Mouse (Mus musculus): ENCODE measurements at regions not wholly inside any gene's neighbourhood (a gene's known extent, or its start where the extent isn't known, plus 50 kb on each side); places are given as distances from the start of the nearest gene placed in this dataset.
A peak's percentile ranks its signal among the peaks of the same experiment; 100 is the strongest.

DNA sequence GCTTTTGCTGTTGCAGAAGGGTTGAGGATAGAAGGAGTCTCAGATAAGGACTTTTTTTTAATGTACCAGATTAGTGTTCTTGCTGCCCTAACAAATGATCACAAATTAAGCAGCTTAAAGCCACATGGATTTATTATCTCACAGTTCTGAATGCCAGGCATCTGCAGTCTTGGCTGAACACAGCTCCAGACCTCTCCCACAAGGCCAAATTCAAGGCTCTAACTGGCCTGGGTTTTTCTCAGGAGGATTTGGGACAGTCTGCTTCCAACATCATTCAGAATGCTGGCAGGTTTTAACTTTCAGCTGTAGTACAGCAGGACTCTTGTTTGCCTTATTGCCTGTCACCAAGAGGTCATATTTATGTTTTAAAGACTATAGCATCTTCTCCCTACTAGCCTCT is 329.7 kb upstream of the Chrm2 start:
- intact Hi-C loops (cut with DNase I), result no loop called here

DNA sequence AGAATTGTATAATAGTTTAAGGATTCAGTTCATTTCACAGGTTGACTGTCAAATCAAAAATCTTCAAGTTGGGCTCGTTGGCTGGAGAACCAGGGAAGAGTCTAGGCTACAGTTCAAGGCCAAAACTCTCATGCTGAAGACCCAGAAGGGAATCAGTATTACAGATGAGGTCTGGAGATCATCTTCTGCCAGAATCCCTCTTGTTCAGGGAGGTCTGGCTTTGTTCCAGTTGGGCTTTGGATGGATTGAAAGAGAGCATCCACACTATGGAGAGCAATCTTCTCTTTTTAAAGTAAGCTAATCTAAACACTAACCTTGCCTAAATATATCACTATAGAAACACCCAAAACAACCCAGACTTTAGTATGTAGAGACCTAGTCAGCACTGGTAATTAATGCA is 327.5 kb upstream of the Chrm2 start:
- intact Hi-C loops (cut with DNase I), result no loop called here
- no peak for DNase-seq

More for the DNA sequence above, 329.7 kb upstream of the Chrm2 start:
- peak; percentile 28 to 35 for DNase-seq

DNA sequence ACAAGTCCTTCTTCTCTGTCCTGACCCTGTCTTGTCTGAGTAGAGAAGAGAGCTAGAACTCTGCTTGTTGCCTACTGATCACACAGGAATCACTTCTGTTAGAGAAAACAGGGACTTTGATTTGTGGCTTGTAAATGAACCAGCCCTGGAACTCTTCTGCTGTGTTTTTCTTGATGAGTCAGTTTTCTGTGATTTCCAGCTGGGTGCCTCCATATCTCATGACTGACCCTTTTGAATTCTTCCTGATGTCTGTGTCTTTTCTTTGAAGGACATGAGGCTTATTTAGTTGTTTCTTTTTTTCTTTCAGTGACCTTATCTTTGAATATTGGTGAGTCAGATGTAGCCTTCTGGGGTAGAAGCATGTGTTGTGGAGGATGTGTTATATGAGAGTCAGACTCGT is 323.0 kb upstream of the Chrm2 start:
- intact Hi-C loops (cut with DNase I), result no loop called here
- no peak for DNase-seq

DNA sequence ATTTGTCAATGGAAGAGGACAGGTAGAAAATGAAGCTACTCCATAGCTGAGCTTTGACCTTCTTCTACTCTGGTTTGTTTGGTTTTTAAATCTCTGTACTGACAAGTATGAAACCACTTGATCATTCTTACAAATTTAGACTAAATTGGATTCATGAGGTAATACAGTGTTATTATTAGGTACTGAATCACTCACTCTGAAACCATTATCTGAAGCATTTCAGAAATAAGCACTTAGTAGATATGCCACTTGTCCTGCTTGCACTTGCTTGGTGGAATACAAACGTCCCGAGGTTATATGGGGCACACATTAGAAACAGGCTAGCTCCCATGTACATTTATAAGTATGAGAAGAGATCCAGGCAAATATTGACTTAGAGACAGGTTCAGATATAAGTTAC is 319.2 kb upstream of the Chrm2 start:
- intact Hi-C loops (cut with DNase I), result no loop called here

DNA sequence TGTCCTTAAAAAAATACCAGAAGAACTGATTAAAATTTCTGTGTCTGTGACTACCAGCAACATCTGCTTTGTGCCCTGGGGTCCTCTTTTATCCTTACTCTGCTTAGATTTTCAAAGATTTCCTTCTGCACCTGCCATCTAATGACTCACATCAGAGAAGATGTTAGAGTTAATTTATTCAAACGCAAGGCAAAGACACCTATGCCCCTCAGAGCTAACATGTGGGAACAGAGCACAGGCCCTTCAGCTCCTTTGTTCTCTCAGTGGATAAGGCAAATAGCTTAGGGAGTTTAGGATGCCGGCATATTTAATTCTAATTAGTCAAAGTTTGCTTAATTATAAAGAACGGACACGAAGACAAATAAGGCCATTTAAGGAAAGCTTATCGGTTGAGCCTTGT is 308.3 kb upstream of the Chrm2 start:
- no peak for DNase-seq
- intact Hi-C loops (cut with DNase I), result no loop called here

More for the DNA sequence above, 319.2 kb upstream of the Chrm2 start:
- DNase-seq, result no peak

DNA sequence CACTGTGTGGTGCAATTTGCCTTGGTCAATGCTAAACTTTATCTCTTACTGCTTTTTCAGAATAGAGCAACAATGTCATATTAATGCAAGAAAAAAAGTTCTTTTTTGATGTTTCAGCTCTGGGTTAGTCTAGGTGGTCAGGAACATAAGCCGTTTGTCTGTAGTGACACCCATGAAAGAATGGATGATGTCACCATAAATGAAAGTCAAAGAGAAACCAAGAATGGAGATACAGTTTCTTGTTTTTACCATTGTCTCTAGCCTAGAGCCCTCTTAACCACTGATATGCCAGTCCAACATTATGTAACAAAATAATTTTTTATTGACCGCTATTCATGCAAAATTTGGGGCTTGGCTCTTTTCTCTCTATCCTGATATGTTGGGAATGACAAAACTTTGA is 294.3 kb upstream of the Chrm2 start:
- intact Hi-C loops (cut with DNase I), result no loop called here
- no peak for DNase-seq

DNA sequence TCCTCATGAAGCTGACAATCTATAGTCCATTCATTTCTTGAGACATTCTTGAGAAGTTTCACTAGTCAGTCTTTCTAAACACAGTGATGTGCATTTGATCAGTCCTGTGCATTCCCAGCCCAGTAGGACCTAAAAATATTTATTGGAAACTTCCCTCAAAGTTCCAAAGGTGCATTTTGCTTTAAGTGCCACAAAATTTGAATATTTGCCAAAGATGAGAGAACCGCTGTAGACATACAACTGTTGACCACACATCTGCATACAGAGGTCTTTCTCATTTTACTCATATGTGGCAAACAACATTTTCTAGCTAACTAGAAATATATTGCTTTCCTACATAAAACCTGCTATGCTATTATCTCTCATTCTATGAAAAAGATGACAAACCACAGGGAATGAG is 293.8 kb upstream of the Chrm2 start:
- intact Hi-C loops (cut with DNase I), result no loop called here
- DNase-seq, result no peak

DNA sequence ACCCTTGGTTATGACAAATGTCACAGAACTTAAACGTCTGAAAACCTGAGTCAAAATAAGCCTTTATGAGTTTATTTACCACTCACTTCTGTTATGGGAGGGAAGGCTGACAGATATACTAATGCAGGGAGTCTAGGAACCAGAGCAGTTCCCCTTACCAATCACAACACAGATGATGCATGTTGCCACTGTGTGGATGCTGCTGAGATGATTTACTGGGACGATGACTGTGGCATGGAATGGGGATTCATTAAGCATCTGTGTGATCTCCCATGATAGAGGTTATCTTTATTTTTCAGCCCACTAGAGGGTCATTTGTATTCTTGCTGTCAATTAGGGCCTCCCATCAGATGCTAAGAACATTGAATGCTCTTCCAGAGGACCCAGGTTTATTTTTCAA is 290.5 kb upstream of the Chrm2 start:
- no peak for DNase-seq
- intact Hi-C loops (cut with DNase I), result no loop called here

DNA sequence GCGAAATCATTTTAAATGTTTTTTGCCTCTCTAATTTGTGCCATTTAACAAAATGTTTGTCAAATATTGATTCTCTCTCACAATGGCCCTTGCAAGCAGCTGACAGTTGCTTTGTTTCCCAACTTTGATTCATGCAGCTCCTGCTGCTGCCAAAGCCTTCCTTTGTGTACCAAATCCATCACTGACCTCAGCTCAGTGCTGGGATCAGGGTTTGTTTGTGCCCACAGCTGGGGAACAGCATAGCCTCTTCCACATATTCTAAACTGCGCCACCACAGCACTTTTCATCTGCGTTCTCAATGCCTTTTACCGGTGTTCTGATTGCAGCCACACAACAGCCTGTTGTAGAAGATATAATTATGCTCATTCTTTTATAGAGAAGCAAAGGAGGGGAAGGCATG is 289.7 kb upstream of the Chrm2 start:
- intact Hi-C loops (cut with DNase I), result no loop called here

DNA sequence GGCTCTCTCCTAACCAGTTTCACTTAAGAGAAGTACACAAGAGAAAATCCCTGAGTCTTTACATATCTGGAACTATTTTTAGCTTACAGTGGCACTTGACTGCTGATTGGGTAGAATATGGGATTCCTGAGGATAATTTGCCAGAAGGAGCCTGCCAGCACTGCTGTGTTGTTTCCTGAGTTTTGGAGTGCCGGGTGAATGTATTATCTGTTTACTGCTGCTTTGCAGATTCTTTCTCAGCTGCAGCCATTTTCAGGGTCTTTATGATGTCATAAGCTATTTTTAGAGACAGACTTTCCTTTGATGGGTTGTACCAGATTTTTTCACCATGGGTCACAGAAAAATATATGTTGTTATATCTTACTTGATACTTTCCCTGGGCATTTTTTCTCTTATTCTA is 279.1 kb upstream of the Chrm2 start:
- intact Hi-C loops (cut with DNase I), result no loop called here
- peak; percentile 43 to 64 for DNase-seq

More for the DNA sequence above, 289.7 kb upstream of the Chrm2 start:
- DNase-seq, result no peak

DNA sequence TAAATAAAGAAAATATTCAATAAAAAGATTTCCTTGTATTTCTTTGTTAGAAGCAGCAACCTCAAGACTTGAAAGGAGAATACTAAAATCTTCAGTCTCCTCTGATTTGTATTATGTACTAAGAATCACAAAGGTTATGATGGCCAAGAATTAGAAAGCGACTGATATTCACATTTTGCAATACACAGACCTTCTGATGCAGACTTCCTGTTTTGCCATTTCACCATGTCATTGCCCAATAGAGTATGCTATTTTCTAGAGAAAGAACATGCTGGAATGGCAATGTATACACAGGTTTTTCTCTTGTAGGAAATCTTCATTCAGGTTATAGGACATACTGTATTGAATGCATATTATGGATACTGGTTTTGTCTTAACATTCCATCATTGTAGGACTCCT is 250.7 kb upstream of the Chrm2 start:
- no peak for DNase-seq
- intact Hi-C loops (cut with DNase I), result no loop called here

DNA sequence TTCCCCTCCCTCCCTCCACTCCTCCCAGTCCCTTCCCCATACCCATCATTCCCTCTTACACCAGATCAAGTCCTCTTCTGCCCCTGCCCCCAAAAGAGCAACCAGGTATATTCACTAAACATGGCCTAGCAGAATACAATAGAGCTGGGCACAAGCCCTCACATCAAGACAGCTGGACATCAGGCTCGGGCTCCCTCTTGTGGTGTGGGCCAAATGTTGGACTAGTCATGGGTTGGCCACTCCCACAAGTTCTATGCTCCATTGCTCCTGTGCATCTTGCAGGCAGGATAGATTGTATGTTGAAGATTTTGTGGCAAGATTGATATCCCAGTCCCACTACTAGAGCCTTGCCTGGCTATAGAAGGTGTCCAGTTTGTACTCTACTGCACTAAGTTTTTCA is 240.6 kb upstream of the Chrm2 start:
- intact Hi-C loops (cut with DNase I), result no loop called here
- no peak for DNase-seq

DNA sequence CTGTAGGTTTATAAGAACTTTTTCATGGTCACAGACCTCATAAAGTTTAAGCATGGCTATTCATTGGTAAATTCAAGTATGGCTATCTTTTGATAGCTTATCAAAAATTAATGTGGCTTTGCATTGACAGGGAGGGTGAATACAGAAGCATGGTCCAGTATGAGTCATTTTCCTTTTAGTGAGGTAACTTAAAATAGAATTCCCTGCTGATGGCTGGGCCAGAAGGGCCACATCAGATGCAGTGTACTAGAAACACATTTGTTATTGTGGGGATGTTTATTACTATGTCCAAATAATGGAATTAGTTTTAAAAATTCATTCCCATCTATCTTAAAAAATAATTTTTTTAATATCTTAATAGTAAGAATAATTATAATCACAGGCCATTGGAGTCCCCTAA is 213.4 kb upstream of the Chrm2 start:
- intact Hi-C loops (cut with DNase I), result no loop called here
- no peak for DNase-seq

DNA sequence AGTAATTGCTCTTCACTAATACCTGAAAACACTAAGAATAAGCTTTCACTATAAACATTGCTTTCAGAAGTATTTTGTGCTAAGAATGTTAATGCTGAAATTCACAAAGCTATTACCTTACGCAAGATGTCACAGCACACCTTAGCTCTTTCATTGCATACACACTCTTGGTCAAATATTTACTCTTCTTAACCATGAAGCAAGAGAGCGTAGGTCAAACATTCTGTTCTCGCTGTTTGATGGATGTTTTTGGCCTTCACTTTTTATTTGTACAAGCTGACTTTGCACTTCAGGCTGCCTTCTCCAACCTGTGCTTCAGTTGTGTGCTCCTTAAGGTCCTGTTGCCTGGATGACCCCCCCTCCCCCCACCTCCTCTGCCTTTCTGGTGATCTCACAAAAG is 212.8 kb upstream of the Chrm2 start:
- DNase-seq, result no peak
- intact Hi-C loops (cut with DNase I), result no loop called here

DNA sequence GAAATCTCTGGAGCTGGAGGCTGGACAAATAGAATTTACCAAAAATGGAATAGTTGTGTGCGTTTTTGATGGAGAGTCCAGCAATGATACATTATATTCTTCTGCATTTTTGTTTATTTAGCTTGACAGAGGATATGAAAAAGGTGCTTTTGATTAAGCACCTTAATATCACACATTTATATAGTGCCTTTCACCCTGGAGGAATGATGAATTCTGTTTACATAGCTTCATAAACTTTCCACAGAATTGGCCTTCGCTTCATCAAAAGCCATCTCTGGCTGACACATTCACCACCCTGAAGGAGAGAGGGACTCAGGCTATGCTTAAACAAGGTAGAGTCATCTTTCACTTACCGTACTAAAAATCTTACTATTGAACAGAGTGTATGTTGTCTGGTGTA is 208.0 kb upstream of the Chrm2 start:
- intact Hi-C loops (cut with DNase I), result no loop called here
- no peak for DNase-seq

DNA sequence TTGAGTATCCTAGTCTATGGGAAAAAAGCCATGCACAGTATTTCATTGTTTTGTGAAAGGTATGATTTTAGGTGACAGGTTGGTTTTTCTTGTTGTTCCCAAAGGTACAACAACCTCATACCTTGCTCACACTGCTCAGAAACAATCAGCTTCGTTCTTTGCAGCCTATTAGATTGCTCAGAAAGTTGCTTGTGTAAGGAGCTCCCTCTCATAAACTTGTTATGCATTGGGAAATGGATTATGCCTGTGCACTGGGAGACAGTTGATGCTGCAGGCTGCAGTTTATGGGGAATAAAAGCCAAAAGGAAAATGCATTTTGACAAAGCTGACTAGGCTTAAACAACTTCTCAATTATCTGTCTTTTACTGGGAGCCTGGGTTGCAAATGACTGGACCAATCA is 205.2 kb upstream of the Chrm2 start:
- no peak for DNase-seq
- intact Hi-C loops (cut with DNase I), result no loop called here

DNA sequence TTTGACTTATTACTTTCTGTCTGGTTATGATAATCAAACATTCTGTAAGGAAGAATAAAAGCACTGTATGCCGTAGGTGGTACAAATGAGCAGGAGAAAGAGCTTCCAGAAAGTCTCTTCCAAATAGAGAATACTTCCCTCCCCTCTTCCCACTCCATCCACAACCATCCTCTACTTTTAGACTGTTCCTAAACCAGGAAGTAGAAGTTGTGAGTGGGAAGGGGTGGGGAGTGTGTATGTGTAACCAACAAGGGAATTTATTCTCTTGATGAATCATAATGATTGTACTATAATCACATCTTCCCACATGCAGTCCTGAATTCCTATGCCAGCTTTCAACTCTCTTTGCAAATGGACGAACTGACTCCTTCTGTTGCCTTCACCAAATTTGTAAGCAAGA is 181.2 kb upstream of the Chrm2 start:
- intact Hi-C loops (cut with DNase I), result no loop called here
- DNase-seq, result no peak

DNA sequence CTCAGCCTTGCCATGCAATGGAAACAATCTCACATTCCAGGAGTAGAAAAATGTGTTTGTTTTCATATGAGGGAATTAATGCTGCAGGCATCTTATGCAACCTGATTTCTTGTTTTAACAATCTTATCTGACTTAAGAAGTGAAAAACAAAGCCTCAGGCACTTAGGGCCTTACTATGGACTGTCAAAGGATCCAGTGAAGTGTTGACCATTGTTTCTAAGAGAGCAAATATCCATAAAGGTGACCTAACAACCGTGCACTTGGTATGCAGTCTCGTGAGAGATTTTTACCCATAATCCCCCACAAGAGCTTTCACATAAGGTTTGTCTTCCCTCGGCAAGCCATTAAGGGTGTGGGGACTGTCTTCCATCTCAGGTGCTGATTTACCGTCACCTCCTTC is 166.6 kb upstream of the Chrm2 start:
- intact Hi-C loops (cut with DNase I), result no loop called here
- no peak for DNase-seq

DNA sequence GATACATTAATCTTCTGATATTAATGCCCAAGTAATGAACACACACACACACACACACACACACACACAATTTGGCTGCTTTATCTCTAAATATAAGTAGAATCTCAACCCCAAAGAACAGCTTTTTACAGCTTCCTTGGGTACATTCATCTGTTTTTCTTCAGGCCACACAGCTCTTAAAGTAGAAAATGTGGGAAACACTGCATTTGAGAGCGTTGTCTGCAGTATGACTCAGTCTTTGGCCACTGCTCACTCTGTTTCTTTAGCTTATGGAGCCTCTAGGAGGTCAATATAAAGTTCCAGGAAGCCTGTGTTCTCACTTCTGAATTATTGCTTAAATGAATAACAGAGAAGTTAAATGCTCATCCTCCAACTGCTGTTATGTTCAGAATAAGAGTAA is 153.4 kb upstream of the Chrm2 start:
- DNase-seq, result no peak
- intact Hi-C loops (cut with DNase I), result no loop called here

DNA sequence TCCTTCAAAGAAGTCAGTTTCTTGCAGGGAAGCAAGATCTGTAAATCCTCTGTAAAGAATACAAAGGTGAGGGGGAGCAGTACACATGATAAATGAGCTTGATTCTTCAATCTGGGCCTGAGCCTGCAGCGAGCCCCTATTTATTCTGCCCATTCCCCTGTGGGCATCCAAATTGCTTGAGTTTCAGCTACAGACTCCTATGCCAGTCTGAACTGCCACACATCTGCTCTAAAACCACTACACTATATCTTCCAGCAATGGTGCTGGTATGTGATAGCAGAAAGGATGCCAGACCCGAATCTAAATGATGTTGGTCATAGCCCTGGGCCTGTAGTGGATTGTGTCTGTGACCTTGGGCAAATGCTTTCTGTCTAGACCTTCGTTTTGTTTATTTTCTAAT is 140.9 kb upstream of the Chrm2 start:
- no peak for DNase-seq
- intact Hi-C loops (cut with DNase I), result loop anchor here (5.0 to 10.0 kb wide), 2 partner anchors 245 to 862 kb away; no protein-coding TSS in a partner anchor

DNA sequence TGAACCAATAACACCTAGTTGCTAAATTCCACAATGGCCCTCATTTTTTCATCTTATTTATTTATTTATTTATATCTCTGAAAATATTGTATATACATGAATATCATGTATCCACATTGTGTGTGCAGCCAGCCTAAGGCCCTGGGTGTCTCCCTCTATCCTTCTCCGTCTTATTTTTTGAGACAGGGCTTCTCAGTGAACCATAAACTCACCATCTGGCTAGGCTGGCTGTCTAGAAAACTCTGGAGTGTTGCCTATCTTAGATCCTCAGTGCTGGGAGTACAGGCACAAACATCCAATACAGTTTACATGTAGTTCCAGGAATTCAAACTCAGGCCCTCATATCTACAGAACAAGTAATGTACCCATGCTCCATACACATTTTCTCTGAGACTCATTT is 139.7 kb upstream of the Chrm2 start:
- intact Hi-C loops (cut with DNase I), result loop anchor here (5.0 to 10.0 kb wide), 2 partner anchors 246 to 863 kb away; no protein-coding TSS in a partner anchor
- DNase-seq, result no peak

DNA sequence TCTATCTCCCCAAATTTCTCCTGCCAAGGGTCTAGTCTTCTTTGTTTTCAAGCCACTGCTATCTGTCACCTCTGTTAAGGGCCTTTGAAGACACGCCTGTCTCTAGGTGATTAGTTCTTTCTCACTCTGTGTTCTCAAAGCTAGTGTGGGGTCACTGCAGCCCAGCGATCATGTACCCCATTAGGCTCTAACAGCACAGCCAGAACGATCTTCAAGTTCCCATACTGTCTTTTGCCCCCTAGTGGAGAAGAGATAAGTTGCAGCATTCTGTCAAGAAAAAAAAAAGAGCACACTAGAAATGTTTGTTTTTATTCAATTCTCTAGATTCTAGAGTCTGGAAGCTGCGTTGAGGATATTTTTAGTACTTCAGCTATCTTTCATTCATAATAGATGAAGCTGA is 138.8 kb upstream of the Chrm2 start:
- intact Hi-C loops (cut with DNase I), result loop anchor here (5.0 to 10.0 kb wide), 2 partner anchors 247 to 864 kb away; no protein-coding TSS in a partner anchor
- DNase-seq, result peak; percentile 2 to 29

DNA sequence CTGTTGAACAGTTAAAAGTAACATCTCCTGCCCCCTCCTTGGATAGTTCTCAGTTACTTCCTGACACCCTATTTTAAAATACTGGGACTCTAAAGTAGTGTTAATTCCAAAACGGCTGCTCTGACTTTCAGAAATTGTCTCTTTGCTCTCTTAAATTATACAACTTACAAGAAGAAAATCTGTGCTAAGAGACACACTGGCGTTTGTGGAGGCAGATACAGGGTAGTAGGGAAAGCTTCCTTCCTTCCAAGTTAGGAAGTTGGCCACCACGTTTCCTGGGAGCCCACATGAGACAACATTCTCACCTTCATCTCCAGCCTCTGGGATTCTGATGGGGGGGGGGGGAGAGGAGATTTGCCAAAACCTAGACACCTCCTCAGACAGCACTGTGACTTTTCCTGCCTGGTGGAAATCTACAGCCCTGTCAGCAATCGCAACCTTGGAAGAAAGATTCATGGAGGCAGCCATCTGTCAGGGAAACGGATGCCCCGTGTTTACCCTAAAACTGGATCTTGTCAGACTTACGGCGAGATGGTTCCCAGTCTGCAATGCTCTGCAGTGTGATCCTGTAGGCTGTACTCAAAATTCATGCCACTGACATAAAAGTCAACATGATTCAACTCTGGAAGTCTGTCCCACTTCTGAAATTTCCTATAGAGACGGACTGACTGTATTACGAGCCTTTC is 121.0 kb upstream of the Chrm2 start:
- no peak for DNase-seq
- intact Hi-C loops (cut with DNase I), result no loop called here

Measured in heart, postnatal 10 days (tissue).